ENCODE assay signal across 15 mouse cellular contexts in genomic region chr2:172949051-172949450, GRCm38 (mm10). TPM values are rescaled to one million over a fixed set of nuclear protein-coding genes. Genes with fewer than 3 reads are reported as not detected.
DNase-seq lines count a peak whose midpoint lies in the region; ATAC-seq lines count a peak whose summit lies in the region.
"Had no signal": no experiment of that assay in that cellular context is flagged by ENCODE, and none has a peak within 500 bp of the region (broad histone marks: within the 10 kb centered on the region; RNA-seq: fewer than 3 reads in every experiment).

No protein-coding gene starts in this region.

- no peaks in the 10 kb centered on the region; the same call in 1 of the 2 replicates for H3K9me3 ChIP-seq in intestine, embryonic 16.5 days (ENCODE audit: control insufficient read depth, low read length)
- H3K9me3 ChIP-seq in intestine, embryonic 15.5 days, result no peaks in the 10 kb centered on the region
- H3K9me3 ChIP-seq in midbrain, embryonic 16.5 days (replicated peaks; ENCODE audit: control insufficient read depth, low read length, poor library complexity, severe bottlenecking), result no peaks in the 10 kb centered on the region
- no peaks in the 10 kb centered on the region for H3K9me3 ChIP-seq in midbrain, embryonic 13.5 days
- H3K9me3 ChIP-seq: liver, embryonic 15.5 days; neural tube, embryonic 15.5 days had no signal

- peak; percentile 57 for DNase-seq in CD4-positive, CD25-positive, alpha-beta regulatory T cell, adult 2 months (ENCODE audit: low read depth, low spot score)
- DNase-seq in naive thymus-derived CD4-positive, alpha-beta T cell, adult 2 months (ENCODE audit: low read depth), result peak; percentile 53
- no peak for DNase-seq in frontal cortex, postnatal 10 days (ENCODE audit: low spot score in 2 of 2)
- DNase-seq: adrenal gland, postnatal 36 days; cerebellum, adult 9-10 months; kidney, adult 8-10 months had no signal

- H3K4me2 ChIP-seq in intestine, embryonic 16.5 days (ENCODE audit: low read depth, low read length), result no peak overlapping the region
- no peak overlapping the region for H3K4me2 ChIP-seq in intestine, embryonic 15.5 days (replicated peaks)
- no peak overlapping the region for H3K4me2 ChIP-seq in midbrain, embryonic 16.5 days (ENCODE audit: low read length)
- H3K4me2 ChIP-seq in midbrain, embryonic 13.5 days (replicated peaks), result no peak overlapping the region
- H3K4me2 ChIP-seq: liver, embryonic 15.5 days; midbrain, embryonic 11.5 days; neural tube, embryonic 15.5 days had no signal

- no peaks in the 10 kb centered on the region for H3K36me3 ChIP-seq in intestine, embryonic 16.5 days (ENCODE audit: control insufficient read depth, insufficient read depth, low read length)
- no peaks in the 10 kb centered on the region for H3K36me3 ChIP-seq in intestine, embryonic 15.5 days
- no peaks in the 10 kb centered on the region for H3K36me3 ChIP-seq in midbrain, embryonic 16.5 days (ENCODE audit: control insufficient read depth, insufficient read depth, low read length)
- H3K36me3 ChIP-seq in midbrain, embryonic 13.5 days, result no peaks in the 10 kb centered on the region
- H3K36me3 ChIP-seq: liver, embryonic 15.5 days; neural tube, embryonic 15.5 days had no signal

- 39% methylated on average over 5 of the region's 5 CpGs for WGBS in intestine, embryonic 16.5 days
- WGBS in intestine, embryonic 15.5 days, result 40% methylated on average over 5 of the region's 5 CpGs
- 49% methylated on average over 5 of the region's 5 CpGs for WGBS in midbrain, embryonic 16.5 days
- WGBS in midbrain, embryonic 13.5 days, result 44% methylated on average over 5 of the region's 5 CpGs

- no peaks in the 10 kb centered on the region for H3K27me3 ChIP-seq in intestine, embryonic 16.5 days (replicated peaks; ENCODE audit: control insufficient read depth, insufficient read depth, low read length)
- H3K27me3 ChIP-seq in intestine, embryonic 15.5 days (replicated peaks), result no peaks in the 10 kb centered on the region
- no peaks in the 10 kb centered on the region; the same call in 1 of the 2 replicates for H3K27me3 ChIP-seq in midbrain, embryonic 16.5 days (ENCODE audit: control insufficient read depth, insufficient read depth, low read depth, low read length)
- peaks cover 17% of the 10 kb centered on the region for H3K27me3 ChIP-seq in midbrain, embryonic 13.5 days

- H3K4me1 ChIP-seq in intestine, embryonic 16.5 days (ENCODE audit: control insufficient read depth, insufficient read depth, low read length), result no peaks in the 10 kb centered on the region
- H3K4me1 ChIP-seq in intestine, embryonic 15.5 days (replicated peaks), result peaks cover 6% of the 10 kb centered on the region; the same call in 1 of the 2 replicates
- peaks cover 5% of the 10 kb centered on the region; the same call in 1 of the 2 replicates for H3K4me1 ChIP-seq in midbrain, embryonic 16.5 days (ENCODE audit: control insufficient read depth, insufficient read depth, low read length)
- peaks cover 10% of the 10 kb centered on the region for H3K4me1 ChIP-seq in midbrain, embryonic 13.5 days (replicated peaks)
- H3K4me1 ChIP-seq: liver, embryonic 15.5 days; neural tube, embryonic 15.5 days had no signal

- 0 out of 2 replicates have a peak overlapping the region, but pooled peaks have one; percentile 10 for H3K9ac ChIP-seq in intestine, embryonic 16.5 days (ENCODE audit: low read depth, low read length)
- H3K9ac ChIP-seq in intestine, embryonic 15.5 days, result no peak overlapping the region
- no peak overlapping the region for H3K9ac ChIP-seq in midbrain, embryonic 16.5 days (ENCODE audit: low read depth, low read length)
- H3K9ac ChIP-seq in midbrain, embryonic 13.5 days (replicated peaks), result no peak overlapping the region
- H3K9ac ChIP-seq: liver, embryonic 15.5 days; neural tube, embryonic 15.5 days had no signal

- ATAC-seq in CD4-positive, CD25-positive, alpha-beta regulatory T cell, adult 4 months, result no peak
- no peak for ATAC-seq in intestine, embryonic 16.5 days
- ATAC-seq in intestine, embryonic 15.5 days, result no peak
- ATAC-seq in midbrain, embryonic 16.5 days, result 0 out of 2 replicates have a peak, but pooled peaks have one; percentile 14
- ATAC-seq in midbrain, embryonic 13.5 days, result no peak

- H3K27ac ChIP-seq in intestine, embryonic 16.5 days (ENCODE audit: low read length), result no peak overlapping the region
- no peak overlapping the region for H3K27ac ChIP-seq in intestine, embryonic 15.5 days
- H3K27ac ChIP-seq in midbrain, embryonic 16.5 days (ENCODE audit: low read length), result no peak overlapping the region
- no peak overlapping the region for H3K27ac ChIP-seq in midbrain, embryonic 13.5 days
- H3K27ac ChIP-seq: liver, embryonic 15.5 days; neural tube, embryonic 15.5 days had no signal

- no peak overlapping the region for H3K4me3 ChIP-seq in intestine, embryonic 16.5 days (ENCODE audit: low read length)
- no peak overlapping the region for H3K4me3 ChIP-seq in intestine, embryonic 15.5 days (replicated peaks)
- no peak overlapping the region for H3K4me3 ChIP-seq in midbrain, embryonic 16.5 days (ENCODE audit: low read depth, low read length)
- H3K4me3 ChIP-seq in midbrain, embryonic 13.5 days (replicated peaks), result no peak overlapping the region
- H3K4me3 ChIP-seq: liver, embryonic 15.5 days; neural tube, embryonic 15.5 days had no signal

RNA-seq across cellular contexts. Expression of gene Bmp7, which starts 8.9 kb away (rescaled TPM):
- polyA plus RNA-seq in CD4-positive, CD25-positive, alpha-beta regulatory T cell, adult 4 months (2017; shearing (Covaris generic)), result 10 to 100 TPM; 11.6 to 18.9 TPM
- 19.6 and 24.9 TPM in 2 replicates for polyA plus RNA-seq in intestine, embryonic 16.5 days (2015; fragmentation: Nextera tagmentation; extraction: Ambion mirVana)
- 17.4 and 22.4 TPM in 2 replicates for polyA plus RNA-seq in intestine, embryonic 15.5 days (2015; fragmentation: Nextera tagmentation; extraction: Ambion mirVana)
- polyA plus RNA-seq in midbrain, embryonic 16.5 days (2015; fragmentation: Nextera tagmentation; extraction: Ambion mirVana), result 9.2 and 10.3 TPM in 2 replicates
- polyA plus RNA-seq in midbrain, embryonic 13.5 days (2015; fragmentation: Nextera tagmentation; extraction: Ambion mirVana), result 9.1 and 12.6 TPM in 2 replicates

RNA-seq across cellular contexts. Expression of gene Spo11, which starts 28.4 kb away (rescaled TPM):
- polyA plus RNA-seq in CD4-positive, CD25-positive, alpha-beta regulatory T cell, adult 4 months (2017; shearing (Covaris generic)), result 1 to 10 TPM; 3.3 to 3.8 TPM
- polyA plus RNA-seq in intestine, embryonic 16.5 days (2015; fragmentation: Nextera tagmentation; extraction: Ambion mirVana), result 0.04 and 0.11 TPM in 2 replicates
- 0.35 TPM in 1 of 2 replicates, not detected in the other for polyA plus RNA-seq in intestine, embryonic 15.5 days (2015; fragmentation: Nextera tagmentation; extraction: Ambion mirVana)
- 1.0 and 1.6 TPM in 2 replicates for polyA plus RNA-seq in midbrain, embryonic 16.5 days (2015; fragmentation: Nextera tagmentation; extraction: Ambion mirVana)
- polyA plus RNA-seq in midbrain, embryonic 13.5 days (2015; fragmentation: Nextera tagmentation; extraction: Ambion mirVana), result 0.53 and 0.61 TPM in 2 replicates
- polyA plus RNA-seq: heart, embryonic 14.5 days; liver, embryonic 15.5 days had no signal

RNA-seq across cellular contexts. Expression of gene Rae1, which starts 50.9 kb away (rescaled TPM):
- 10 to 100 TPM; 44.2 to 44.5 TPM for polyA plus RNA-seq in CD4-positive, CD25-positive, alpha-beta regulatory T cell, adult 4 months (2017; shearing (Covaris generic))
- polyA plus RNA-seq in intestine, embryonic 16.5 days (2015; fragmentation: Nextera tagmentation; extraction: Ambion mirVana), result 110 and 117 TPM in 2 replicates
- polyA plus RNA-seq in intestine, embryonic 15.5 days (2015; fragmentation: Nextera tagmentation; extraction: Ambion mirVana), result 123 and 131 TPM in 2 replicates
- polyA plus RNA-seq in midbrain, embryonic 16.5 days (2015; fragmentation: Nextera tagmentation; extraction: Ambion mirVana), result 115 and 118 TPM in 2 replicates
- polyA plus RNA-seq in midbrain, embryonic 13.5 days (2015; fragmentation: Nextera tagmentation; extraction: Ambion mirVana), result 121 TPM in 2 replicates

Comparison
In these comparisons a context has a peak if more than half of its experiments do, and no peak if none do; other contexts are left out.
1. DNase-seq: peak in CD4-positive, CD25-positive, alpha-beta regulatory T cell, adult 2 months (single experiment) and naive thymus-derived CD4-positive, alpha-beta T cell, adult 2 months (single experiment); none in frontal cortex, postnatal 10 days (0 of 2).